Mouse (Mus musculus) heart, adult 2 months (tissue): ENCODE measurements around the gene Tyk2.

Source experiments
- CTCF ChIP-seq: fragments of 200-600 bp; IDR thresholded peaks from 2 replicates; pipeline ENCODE4 v1.8.1; 2022; ENCODE audit warnings: antibody characterized with exemption, mild to moderate bottlenecking, moderate library complexity
- EP300 ChIP-seq: fragments of 200-500 bp; IDR thresholded peaks from 2 replicates; pipeline ENCODE4 v1.6.1; 2011; ENCODE audit warnings: low read depth, low read length, control low read depth; ENCODE audit not compliant: insufficient read depth
- POLR2A ChIP-seq: fragments of 200-500 bp; IDR thresholded peaks from 2 replicates; pipeline ENCODE4 v1.6.1; 2011; ENCODE audit warnings: mild to moderate bottlenecking, low read depth, low read length, control low read depth; ENCODE audit not compliant: insufficient read depth

GRCm38 (mm10) chr9:21105760-21106564, 25.1 kb downstream of the Tyk2 start:
- no peak for TF ChIP-seq CTCF
- no peak for TF ChIP-seq EP300
- TF ChIP-seq POLR2A, result no peak
